Mouse (Mus musculus): Measurements from ENCODE around the gene Tedc2. TPM values are rescaled to one million over a fixed set of nuclear protein-coding genes. Genes with fewer than 3 reads are reported as not detected.

Tedc2 gene
- total RNA-seq, 1 experiment from 2014 or later: 8.9 TPM

DNA sequence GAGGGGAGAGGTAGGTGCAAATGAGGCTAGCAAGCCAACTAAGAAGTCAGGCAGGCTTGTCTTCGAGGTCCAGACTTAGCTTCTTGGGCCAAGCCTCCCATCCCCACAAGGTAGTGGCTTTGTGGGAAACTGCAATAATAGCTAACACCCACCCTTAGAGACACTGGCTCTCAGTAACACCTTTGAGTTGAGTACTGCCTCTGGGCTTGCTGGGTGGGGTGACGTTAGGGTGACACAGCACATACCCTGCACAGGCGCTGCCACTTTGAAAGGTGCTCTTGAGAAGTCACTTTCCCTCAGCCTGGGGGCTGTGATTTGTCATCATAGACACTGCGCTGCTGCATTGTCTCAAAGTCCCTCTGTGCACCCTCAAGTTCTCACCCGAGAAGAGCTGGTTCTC lies 26.9 kb downstream of the Tedc2 start:
- DNase-seq: no peak

- DNase-seq: no peak
Measured at GRCm38 (mm10) chr17:24193268-24193667, 27.4 kb downstream of the Tedc2 start.

DNA sequence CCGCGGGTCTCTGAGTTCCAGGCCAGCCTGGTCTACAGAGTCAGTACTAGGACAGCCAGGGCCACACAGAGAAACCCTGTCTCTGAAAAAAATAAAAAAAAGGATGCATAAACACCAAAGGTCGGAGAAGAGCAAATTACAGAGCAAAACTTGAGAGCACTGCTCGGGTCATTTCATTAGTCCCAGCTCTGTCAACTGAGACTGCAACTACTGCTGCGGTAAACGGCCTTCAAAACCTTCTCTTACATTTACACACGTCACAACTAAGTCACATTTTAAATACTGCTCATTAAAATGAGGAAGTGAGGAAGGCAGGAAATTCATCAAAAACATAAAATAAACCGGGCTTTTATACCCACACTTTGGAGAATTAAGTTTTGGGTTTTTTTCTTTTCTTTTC lies 27.8 kb downstream of the Tedc2 start:
- no peak for DNase-seq

- DNase-seq: no peak
Measured at GRCm38 (mm10) chr17:24191481-24191880, 29.2 kb downstream of the Tedc2 start.

GRCm38 (mm10) chr17:24190934-24191333 lies 29.7 kb downstream of the Tedc2 start:
- no peak for DNase-seq

- DNase-seq: no peak
Measured at GRCm38 (mm10) chr17:24174259-24174658, 46.4 kb downstream of the Tedc2 start.

DNA sequence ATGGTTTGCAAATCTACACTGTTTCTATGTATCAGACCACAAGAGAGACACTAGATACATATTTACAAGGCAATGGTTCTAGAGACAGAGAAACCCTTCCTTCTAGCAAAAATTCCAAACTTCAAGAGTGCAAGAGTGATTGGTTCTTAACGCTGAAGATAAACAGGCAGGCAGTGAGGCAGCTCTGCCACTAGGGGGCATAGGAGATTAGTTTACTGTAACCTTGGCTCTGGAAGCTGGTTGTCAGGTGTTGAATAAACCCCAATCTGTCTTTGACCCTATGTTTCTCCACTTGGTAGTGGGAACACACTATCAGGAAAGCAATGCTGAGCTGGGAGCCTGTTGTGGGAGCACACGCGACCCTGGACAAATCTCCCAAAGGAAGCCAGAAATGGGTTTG lies 47.2 kb downstream of the Tedc2 start:
- DNase-seq: peak; percentile 59

GRCm38 (mm10) chr17:24171738-24172137 lies 48.9 kb downstream of the Tedc2 start:
- DNase-seq: no peak

GRCm38 (mm10) chr17:24170729-24171128 lies 49.9 kb downstream of the Tedc2 start:
- DNase-seq: no peak

DNA sequence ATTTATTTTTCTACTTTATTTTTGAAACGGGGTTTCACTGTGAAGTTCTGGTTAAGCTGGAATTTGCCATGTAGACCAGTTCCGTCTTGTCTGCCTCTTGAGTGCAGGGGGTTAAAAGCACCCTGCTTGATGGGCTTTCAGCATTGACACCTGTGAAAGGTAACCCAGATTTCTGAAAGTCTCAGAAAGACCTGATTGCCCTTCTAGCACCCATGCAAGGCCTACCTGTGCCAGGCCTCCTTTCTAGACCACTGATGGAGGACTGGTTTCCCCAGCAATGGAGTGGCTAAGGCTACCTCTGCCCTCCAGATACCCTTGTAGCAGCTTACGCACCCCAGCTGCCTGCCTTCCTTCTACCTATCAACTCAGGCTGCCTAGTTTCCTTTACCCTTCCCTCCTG lies 50.5 kb downstream of the Tedc2 start:
- DNase-seq: no peak

- peak; percentile 95 for DNase-seq
Measured at GRCm38 (mm10) chr17:24169317-24170065, 51.2 kb downstream of the Tedc2 start, which contains the start of gene Atp6v0c. Gene Atp6v0c, minus strand, starts transcription at chr17:24169702.

DNA sequence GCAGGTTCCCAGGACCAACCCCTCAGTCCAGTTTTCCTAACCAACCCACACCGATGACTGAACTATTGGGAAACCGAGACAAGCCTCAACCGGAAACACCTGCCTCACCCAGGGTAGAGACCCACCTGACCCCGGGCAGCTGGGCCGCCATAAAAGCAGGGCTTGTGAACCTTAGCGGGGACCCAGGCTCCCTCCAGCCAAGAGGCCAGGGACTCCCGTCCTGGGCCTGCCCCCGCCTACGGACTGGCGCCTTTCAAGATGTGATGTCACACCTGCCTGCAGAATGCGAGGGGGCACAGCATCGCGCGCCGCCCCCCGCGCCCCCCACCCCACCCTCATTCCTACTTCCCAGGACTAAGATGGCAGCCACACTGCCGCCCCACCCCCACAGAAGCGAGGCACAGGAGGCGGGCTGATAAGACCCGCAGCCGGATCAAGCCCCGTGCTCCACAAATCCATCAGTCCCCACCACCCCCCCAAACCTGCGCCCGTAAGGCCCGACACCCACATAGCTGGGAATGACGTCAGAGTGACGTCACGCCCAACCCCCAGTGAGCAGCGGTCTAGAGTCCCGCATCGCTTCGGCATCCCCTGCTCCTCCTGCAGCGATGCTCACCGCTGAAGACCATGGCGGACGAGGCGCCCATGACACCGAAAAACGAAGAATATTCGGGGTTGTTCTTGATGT lies 51.9 kb downstream of the Tedc2 start:
- DNase-seq: peak; percentile 63

DNA sequence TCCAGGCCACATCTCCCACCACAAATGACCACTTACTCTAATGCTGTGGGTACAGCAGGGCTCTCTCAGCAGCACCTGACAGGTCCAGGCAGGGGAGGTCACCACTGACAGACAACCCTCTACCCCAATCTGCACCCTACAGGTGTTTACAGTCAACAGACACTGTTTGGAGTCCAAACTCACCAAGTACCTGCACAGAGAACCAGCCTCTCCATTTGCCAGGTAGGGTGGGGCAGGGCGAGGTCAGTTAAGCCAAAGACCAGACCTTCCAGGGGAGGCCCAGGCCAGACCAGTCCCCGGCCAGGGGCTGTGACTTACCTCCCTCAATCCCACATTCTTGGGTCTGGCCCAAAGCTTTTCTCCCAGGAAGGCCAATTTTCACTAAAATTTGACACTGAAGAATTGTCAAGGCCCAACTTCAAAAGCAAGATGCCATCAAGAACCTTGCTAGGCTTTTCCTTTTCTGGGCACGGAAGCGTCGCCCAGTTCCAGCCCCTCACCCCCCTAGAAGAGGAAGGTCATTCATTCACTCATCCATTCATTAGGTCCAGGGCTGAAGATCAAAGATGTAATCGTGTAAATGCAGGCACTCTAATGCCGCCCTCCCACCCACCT lies 52.7 kb downstream of the Tedc2 start:
- DNase-seq: no peak

- DNase-seq: no peak
Measured at GRCm38 (mm10) chr17:24167120-24167519, 53.5 kb downstream of the Tedc2 start.

Small RNAs within 50 kb of the gene (microRNA-seq; reads per million reads assigned to microRNA genes)
- gene Mir5134: 0.69 to 0.71 reads per million in 2 experiments
- 0 to 0.34 reads per million in 2 experiments for gene Mir6965

Other genes with a start within 250 kb of the Tedc2 start
- gene Prss30, start 240.3 kb downstream of the Tedc2 start, total RNA-seq (2021): 0.36 TPM in 1 of 2 replicates, not detected in the other
- gene Prss22, start 222.8 kb downstream of the Tedc2 start, total RNA-seq (2021): not detected in 2 replicates
- gene Prss27, start 182.7 kb downstream of the Tedc2 start, total RNA-seq (2021): 0.43 TPM in 1 of 2 replicates, not detected in the other
- gene Kctd5, start 147.4 kb downstream of the Tedc2 start, total RNA-seq (2021): 15.4 and 17.2 TPM in 2 replicates
- 52.0 and 57.2 TPM in 2 replicates for gene Pdpk1, start 69.9 kb downstream of the Tedc2 start, total RNA-seq (2021)
- 38.1 and 45.6 TPM in 2 replicates for gene Amdhd2, start 57.1 kb downstream of the Tedc2 start, total RNA-seq (2021)
- 412 and 427 TPM in 2 replicates for gene Atp6v0c, start 51.1 kb downstream of the Tedc2 start, total RNA-seq (2021)
- gene Tbc1d24, start 15.3 kb downstream of the Tedc2 start, total RNA-seq (2021): 13.8 and 22.4 TPM in 2 replicates
- gene Ntn3, start 11.3 kb downstream of the Tedc2 start, total RNA-seq (2021): 2.0 and 2.5 TPM in 2 replicates
- 8.3 and 9.6 TPM in 2 replicates for gene Ccnf, start 30.6 kb upstream of the Tedc2 start, total RNA-seq (2021)
- 0.12 TPM in 1 of 2 replicates, not detected in the other for gene Abca17, start 130.2 kb upstream of the Tedc2 start, total RNA-seq (2021)
- gene Abca3, start 131.1 kb upstream of the Tedc2 start, total RNA-seq (2021): 23.8 and 28.1 TPM in 2 replicates
- gene Rnps1, start 193.7 kb upstream of the Tedc2 start, total RNA-seq (2021): 72.0 and 76.1 TPM in 2 replicates
- 228 and 261 TPM in 2 replicates for gene Eci1, start 205.8 kb upstream of the Tedc2 start, total RNA-seq (2021)
- gene Dnase1l2, start 222.3 kb upstream of the Tedc2 start, total RNA-seq (2021): 2.7 and 3.5 TPM in 2 replicates
- 21.7 and 33.7 TPM in 2 replicates for gene E4f1, start 249.5 kb upstream of the Tedc2 start, total RNA-seq (2021)
- 71.8 and 83.4 TPM in 2 replicates for gene Pgp, start 249.5 kb upstream of the Tedc2 start, total RNA-seq (2021)